Mouse (Mus musculus): ENCODE data around the gene Slc26a8. TPM values are rescaled to one million over a fixed set of nuclear protein-coding genes. Genes with fewer than 3 reads are reported as not detected.

The Slc26a8 gene
- total RNA-seq, 2 experiments from 2014 or later: 0.33 to 0.58 TPM

- ATAC-seq (ENCODE audit: poor library complexity, severe bottlenecking): no peak
Observed at GRCm38 (mm10) chr17:28701171-28701570, 11.1 kb upstream of the Slc26a8 start.

DNA sequence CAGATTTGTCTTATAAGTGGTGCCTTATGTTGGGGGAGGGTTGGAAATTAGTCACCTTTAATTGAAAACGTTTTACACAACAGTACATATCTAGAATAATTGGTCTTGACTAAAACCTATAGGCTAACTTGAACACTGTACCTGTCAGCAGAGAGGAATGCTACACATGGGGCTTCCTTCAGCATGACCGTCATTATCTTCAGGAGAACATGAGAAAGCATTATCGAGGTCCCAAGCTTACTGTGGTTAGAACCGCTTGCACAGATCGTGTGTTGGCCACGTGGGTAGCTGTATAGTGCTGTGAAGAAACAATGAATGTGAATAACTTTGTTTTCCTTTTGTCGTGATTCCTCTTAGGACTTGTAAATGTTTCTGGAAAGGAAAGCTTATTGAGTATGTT lies 9.8 kb upstream of the Slc26a8 start:
- ATAC-seq (ENCODE audit: poor library complexity, severe bottlenecking): 0 out of 2 replicates have a peak, but pooled peaks have one; percentile 22

DNA sequence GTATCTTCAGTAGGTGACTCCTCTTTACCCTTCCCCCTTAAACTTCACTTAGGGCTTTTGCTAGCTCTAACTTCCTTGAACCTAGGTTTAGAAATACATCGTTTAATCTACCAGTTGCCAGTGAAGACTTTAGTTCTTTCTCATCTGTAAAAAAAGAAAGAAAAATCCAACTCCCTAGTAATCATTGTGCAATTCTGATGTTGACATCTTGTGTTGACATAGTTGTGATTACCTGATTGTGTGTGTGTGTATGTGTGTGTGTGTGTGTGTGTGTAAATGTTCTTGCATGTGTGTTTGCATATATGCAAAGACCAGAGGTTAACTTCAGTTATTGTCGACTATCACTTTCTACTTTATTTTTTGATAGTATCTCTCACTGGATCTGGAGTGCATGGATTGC lies 8.6 kb upstream of the Slc26a8 start:
- ATAC-seq (ENCODE audit: poor library complexity, severe bottlenecking): no peak

GRCm38 (mm10) chr17:28698245-28698644 lies 8.2 kb upstream of the Slc26a8 start:
- no peak; the same call in 1 of the 2 replicates for ATAC-seq (ENCODE audit: poor library complexity, severe bottlenecking)

DNA sequence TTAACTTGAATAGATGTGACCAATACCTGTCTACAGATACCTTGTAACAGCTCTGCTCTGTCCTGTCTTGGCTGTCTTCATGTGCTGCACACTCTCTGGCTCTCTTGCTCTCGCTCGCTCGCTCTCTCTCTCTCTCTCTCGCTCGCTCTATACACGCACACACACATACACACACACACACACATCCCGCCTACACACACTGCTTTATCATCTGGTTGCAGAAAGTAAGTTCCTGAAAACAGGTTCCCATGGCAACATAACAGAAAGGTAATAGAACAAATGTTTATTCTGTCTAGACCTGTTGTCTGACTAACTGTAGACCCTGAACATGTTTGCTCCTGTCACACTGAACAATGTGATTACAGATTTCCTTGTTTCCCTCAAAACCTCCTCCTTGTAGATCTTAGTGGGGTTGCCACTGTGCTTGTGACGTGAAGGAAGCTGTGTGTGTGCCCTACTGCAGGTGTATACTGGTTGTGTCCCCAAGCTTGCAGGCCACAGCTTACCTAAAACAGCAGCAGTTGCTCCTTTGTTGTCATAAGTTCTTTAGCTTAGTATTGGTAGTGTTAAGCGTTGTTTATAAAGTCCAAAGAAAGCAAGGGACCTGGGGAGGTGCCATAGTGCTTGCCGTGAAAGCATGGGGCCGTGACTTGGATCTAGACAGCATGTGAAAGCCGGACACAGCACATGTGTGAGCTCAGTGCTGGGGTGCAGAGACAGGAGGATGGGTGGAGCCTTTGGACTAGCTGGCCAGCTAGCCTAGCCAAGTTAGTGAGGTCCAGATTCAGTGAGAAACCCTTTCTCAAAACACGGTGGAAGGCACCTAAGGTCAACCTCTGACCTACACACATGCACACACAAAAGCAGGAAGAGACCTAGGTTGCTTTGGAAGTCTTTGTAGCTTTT lies 7.5 kb upstream of the Slc26a8 start:
- peak; percentile 66 for ATAC-seq (ENCODE audit: poor library complexity, severe bottlenecking)

- no peak for ATAC-seq (ENCODE audit: poor library complexity, severe bottlenecking)
Observed at GRCm38 (mm10) chr17:28696641-28697040, 6.6 kb upstream of the Slc26a8 start.

DNA sequence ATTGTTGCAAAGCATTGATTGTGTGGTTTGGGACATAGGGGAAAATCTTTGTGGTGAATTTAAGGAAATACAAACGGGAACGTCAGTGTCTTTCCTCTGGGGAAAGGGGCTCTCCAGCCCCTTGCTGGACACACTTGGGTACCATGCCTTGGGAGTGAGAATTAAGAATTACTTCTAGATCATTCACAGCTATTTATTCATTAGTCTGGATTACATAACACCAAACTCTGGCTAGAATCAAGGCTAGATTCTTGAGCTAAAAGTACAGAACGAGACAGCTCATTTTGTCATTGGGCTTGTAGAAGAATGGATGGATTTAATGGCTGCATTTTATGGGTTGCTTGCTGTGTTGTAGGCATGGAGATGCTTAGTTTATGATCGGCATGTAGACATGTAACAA lies 4.8 kb upstream of the Slc26a8 start:
- peak; percentile 22; the same call in 1 of the 2 replicates for ATAC-seq (ENCODE audit: poor library complexity, severe bottlenecking)

DNA sequence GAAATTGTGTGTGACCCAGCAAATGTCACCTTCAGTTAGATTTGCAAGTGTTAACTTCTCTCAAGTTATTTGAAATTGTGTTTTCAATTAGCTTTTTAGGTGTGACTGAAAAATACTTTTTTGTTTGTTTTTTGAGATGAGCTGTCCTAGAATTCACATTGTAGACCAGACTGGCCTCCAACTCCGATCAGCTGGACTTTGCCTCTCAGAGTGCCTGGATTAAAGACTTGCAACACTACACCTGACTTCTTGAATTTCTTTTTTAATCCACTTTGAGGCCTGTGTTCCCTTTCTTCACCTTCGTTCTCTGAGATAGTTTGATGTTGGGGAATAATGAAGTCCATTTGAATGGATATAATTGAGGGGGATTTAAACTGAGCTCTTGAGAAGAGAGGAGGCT lies 4.0 kb upstream of the Slc26a8 start:
- no peak for ATAC-seq (ENCODE audit: poor library complexity, severe bottlenecking)

DNA sequence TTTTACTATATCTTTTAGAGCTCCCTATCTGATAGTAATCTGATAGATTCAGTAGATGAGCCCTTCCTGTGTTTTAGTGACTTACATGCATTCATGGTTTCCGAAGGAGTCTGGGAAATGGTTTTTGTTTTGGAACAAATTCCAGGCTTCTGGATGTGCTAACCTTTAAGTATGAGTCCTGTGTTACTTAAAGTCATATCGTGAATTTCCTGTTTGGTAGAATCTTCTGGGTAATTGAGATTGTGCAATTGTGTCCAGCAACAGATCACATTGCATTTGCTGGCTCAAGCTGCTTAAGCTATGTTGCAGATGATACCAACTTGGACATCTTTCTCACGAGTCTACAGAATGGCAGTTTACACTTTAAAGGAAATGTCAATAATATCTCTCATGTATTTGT lies 3.1 kb upstream of the Slc26a8 start:
- no peak for ATAC-seq (ENCODE audit: poor library complexity, severe bottlenecking)

- no peak for ATAC-seq (ENCODE audit: poor library complexity, severe bottlenecking)
Observed at GRCm38 (mm10) chr17:28692341-28692710, 2.3 kb upstream of the Slc26a8 start.

- no peak for ATAC-seq (ENCODE audit: poor library complexity, severe bottlenecking)
Observed at GRCm38 (mm10) chr17:28691687-28692340, 1.8 kb upstream of the Slc26a8 start.

GRCm38 (mm10) chr17:28690776-28691686 lies 998 bp upstream of the Slc26a8 start, which contains the start of gene Mapk14:
Gene Mapk14, plus strand, starts transcription at chr17:28691329.
- ATAC-seq (ENCODE audit: poor library complexity, severe bottlenecking): peak; percentile 92

GRCm38 (mm10) chr17:28687354-28687753 lies 2.7 kb downstream of the Slc26a8 start:
- no peak for ATAC-seq (ENCODE audit: poor library complexity, severe bottlenecking)

DNA sequence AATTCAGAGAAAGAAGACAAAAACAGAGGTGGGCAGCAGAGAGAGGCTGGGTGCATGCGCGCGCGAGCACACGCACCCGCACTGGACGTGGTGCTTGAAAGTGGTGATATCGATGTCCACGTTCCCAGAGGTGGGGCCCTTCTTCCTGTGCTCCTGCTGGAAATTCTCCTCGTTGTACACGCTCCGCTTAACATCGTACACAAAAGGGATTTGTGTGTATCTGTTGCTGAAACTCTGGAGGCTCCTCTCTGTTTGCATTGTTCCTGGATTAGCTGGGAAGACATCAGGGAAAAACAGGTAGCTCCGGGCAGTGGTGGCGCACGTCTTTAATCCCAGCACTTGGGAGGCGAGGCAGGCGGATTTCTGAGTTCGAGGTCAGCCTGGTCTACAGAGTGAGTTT lies 5.4 kb downstream of the Slc26a8 start:
- ATAC-seq (ENCODE audit: poor library complexity, severe bottlenecking): no peak

DNA sequence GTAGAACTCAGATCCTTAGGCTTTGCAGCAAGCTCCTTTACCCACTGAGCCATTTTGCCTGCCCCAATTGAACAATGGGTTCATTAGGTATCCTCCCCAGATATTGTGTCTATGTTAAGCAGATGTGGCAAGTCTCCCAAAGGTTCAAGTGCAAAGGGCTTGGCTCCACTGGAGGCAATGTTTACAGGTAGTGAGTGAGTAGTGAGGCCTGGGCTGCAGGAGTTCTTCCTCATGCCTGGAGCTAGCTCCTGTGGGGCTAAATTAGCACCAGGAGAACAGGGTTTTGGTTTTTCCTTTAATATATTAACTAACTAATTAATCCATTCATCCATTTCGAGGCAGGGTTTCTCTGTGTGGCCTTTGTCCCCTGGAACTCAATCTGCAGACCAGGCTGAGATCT lies 6.4 kb downstream of the Slc26a8 start:
- no peak for ATAC-seq (ENCODE audit: poor library complexity, severe bottlenecking)

- peak; percentile 90 for ATAC-seq (ENCODE audit: poor library complexity, severe bottlenecking)
Observed at GRCm38 (mm10) chr17:28682311-28683084, 7.5 kb downstream of the Slc26a8 start.

GRCm38 (mm10) chr17:28659564-28659963 lies 30.5 kb downstream of the Slc26a8 start:
- ATAC-seq (ENCODE audit: poor library complexity, severe bottlenecking): no peak

GRCm38 (mm10) chr17:28657936-28658335 lies 32.1 kb downstream of the Slc26a8 start:
- ATAC-seq (ENCODE audit: poor library complexity, severe bottlenecking): no peak

DNA sequence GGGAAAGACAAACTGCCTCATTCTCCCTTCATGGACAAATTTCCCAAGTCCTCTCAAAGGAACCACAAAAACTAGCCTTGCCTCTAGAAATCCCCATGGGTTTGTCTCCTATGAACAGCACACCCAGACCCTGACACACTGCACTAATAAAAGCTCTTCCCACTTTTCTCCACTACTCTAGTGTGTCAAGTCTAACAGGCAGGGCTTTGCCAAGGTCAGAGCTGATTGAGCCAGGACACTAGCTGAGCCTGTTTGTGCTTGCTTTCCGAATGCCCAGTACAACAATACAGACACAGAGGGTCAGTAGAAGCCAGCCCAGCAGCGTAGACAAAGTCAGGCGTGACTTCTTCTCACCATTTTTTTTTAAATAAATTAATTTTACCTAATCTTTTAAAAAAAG lies 39.8 kb downstream of the Slc26a8 start:
- no peak for ATAC-seq (ENCODE audit: poor library complexity, severe bottlenecking)
